Mouse (Mus musculus) heart, embryonic 13.5 days (tissue): ENCODE data around the gene Gm16442. TPM values are rescaled to one million over a fixed set of nuclear protein-coding genes. Genes with fewer than 3 reads are reported as not detected.
"Not testable (repeated sequence)": the region's sequence is repeated elsewhere in the genome, so short reads cannot be mapped to it uniquely, and the experiment has no call there.

Experiments
- ATAC-seq: fragments of 200-750 bp; cut with Nextera tagmentation; 2 replicates; pipeline ENCODE4 v1.8.0; 2017; ENCODE audit warnings: moderate TSS enrichment; ENCODE audit not compliant: insufficient number of reproducible peaks, low FRiP score, low TSS enrichment; ENCODE audit errors: extremely low read depth
- H3K27ac ChIP-seq: fragments of 300-500 bp; sonication (generic); replicated peaks from 2 replicates; pipeline ENCODE4 v1.5.1; 2015; ENCODE audit warnings: moderate library complexity, mild to moderate bottlenecking, inconsistent platforms
- H3K27me3 ChIP-seq: fragments of 300-500 bp; sonication (generic); replicated peaks from 2 replicates; pipeline ENCODE4 v1.6.1; 2015; ENCODE audit warnings: mild to moderate bottlenecking, inconsistent platforms
- H3K36me3 ChIP-seq: fragments of 300-500 bp; sonication (generic); 2 replicates; pipeline ENCODE4 v1.6.1; 2015; ENCODE audit warnings: mild to moderate bottlenecking, inconsistent platforms
- H3K4me1 ChIP-seq: fragments of 300-500 bp; sonication (generic); 2 replicates; pipeline ENCODE4 v1.6.1; 2015; ENCODE audit warnings: inconsistent platforms
- H3K4me2 ChIP-seq: fragments of 300-500 bp; sonication (generic); 2 replicates; pipeline ENCODE4 v1.6.1; 2015; ENCODE audit warnings: inconsistent platforms, mild to moderate bottlenecking, moderate library complexity
- H3K4me3 ChIP-seq: fragments of 300-500 bp; sonication (generic); 2 replicates; pipeline ENCODE4 v1.5.1; 2015; ENCODE audit warnings: moderate library complexity, mild to moderate bottlenecking, inconsistent platforms
- H3K9ac ChIP-seq: fragments of 300-500 bp; sonication (generic); 2 replicates; pipeline ENCODE4 v1.6.1; 2015; ENCODE audit warnings: inconsistent platforms, mild to moderate bottlenecking, moderate library complexity
- H3K9me3 ChIP-seq: fragments of 300-500 bp; sonication (generic); 2 replicates; pipeline ENCODE4 v1.6.1; 2016; ENCODE audit warnings: inconsistent platforms
- WGBS: fragments of 180-500 bp; shearing (Covaris S2); methylation state at CpG from one replicate; pipeline ENCODE4 v1.1.7; 2015; ENCODE audit warnings: mixed read lengths; 5-methylcytosine and 5-hydroxymethylcytosine counted together
- polyA plus RNA-seq: library from polyadenylated mRNA; unstranded; fragments of >200 nt; fragmentation: Nextera tagmentation; extraction: Ambion mirVana; gene quantifications from 2 replicates; pipeline ENCODE4 v1.2.1, GENCODE M21; 2015

The Gm16442 gene
- not detected in 2 replicates for polyA plus RNA-seq

DNA sequence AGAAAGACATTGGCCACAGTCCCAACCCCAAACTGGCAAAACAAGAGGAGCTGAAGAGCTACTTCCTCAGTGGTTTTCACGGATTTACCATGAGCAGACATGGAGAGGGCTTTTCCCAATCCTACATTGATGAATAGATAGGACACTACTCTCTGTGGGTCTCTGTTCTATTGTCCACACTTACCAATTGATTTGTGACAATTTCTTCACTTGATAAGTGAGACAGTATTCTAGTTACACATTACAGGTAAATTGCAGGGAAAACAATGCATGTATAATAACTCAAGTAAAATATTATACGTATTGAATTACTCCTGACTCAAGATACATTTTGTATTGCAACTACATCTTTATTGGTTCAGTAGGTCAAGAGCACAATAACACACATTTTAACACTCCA is at the start of gene Gm16442:
Gene Gm16442 (minus strand): TSS at position 101 of the 400 bp plus-strand sequence.
- ATAC-seq, H3K27ac ChIP-seq, H3K4me3 ChIP-seq, H3K9me3 ChIP-seq, H3K4me1 ChIP-seq, H3K9ac ChIP-seq, H3K4me2 ChIP-seq, H3K36me3 ChIP-seq, H3K27me3 ChIP-seq: not testable (repeated sequence)
- no CpG with 5 or more reads among the region's 2 CpGs for WGBS

DNA sequence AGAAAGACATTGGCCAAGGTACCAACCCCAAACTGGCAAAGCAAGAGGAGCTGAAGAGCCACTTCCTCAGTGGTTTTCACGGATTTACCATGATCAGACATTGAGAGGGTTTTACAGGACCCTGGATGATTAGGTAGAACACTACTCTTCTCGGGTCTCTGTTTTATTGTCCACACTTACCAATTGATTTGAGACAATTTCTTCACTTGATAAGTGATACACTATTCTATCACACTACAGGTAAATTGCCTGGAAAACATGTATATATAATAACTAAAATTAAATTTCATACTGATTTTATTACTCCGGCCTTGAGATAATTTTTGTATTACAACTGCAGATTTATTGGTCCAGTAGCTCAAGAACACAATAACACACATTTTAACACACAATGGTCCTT is 45.9 kb upstream of the Gm16442 start, which contains the start of gene Vmn1r94:
Gene Vmn1r94 (minus strand): TSS at position 101 of the 400 bp plus-strand sequence.
- H3K4me1 ChIP-seq, ATAC-seq, H3K27me3 ChIP-seq, H3K4me2 ChIP-seq, H3K4me3 ChIP-seq, H3K9me3 ChIP-seq, H3K27ac ChIP-seq, H3K9ac ChIP-seq, H3K36me3 ChIP-seq: not testable (repeated sequence)
- WGBS = no CpG with 5 or more reads among the region's 3 CpGs

DNA sequence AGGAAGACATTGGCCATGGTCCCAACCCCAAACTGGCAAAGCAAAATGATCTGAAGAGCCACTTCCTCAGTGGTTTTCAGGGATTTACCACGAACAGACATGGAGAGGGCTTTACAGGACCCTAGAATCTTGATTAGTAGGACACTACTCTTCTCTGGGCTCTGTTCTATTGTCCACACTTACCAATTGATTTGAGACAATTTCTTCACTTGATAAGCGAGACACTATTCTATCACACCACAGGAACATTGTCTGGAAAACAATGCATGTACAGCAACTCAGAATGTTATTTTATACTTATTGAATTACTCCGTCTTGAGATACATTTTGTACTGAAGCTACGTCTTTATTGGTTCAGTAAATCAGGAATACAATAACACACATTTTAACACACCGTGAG is 16.6 kb upstream of the Gm16442 start, which contains the start of gene Vmn1r93:
Gene Vmn1r93 (minus strand): TSS at position 101 of the 400 bp plus-strand sequence.
- H3K4me2 ChIP-seq, H3K9me3 ChIP-seq, H3K27ac ChIP-seq, H3K36me3 ChIP-seq, H3K4me1 ChIP-seq, H3K9ac ChIP-seq, H3K27me3 ChIP-seq, ATAC-seq, H3K4me3 ChIP-seq: not testable (repeated sequence)
- WGBS = no CpG with 5 or more reads among the region's 5 CpGs

DNA sequence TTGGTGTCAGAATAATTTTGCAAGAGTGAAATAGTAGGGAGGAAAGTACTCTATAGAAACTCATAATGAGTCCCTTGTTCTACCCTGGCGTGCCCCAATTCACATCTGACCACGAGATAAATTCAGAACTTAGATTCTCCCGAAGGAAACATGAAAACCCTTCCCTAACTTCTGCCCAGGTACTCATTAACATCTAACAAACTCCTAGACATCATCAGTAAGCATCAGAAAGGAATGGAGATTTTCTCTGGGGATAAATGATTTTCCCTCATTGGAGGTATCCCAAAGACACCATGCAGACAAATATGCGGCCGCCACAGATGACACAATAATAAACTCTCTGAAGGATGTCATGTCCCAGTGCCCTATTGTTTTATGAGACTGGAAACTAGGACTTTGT is 23.0 kb downstream of the Gm16442 start, which contains the start of gene Vmn1r91:
Gene Vmn1r91 (plus strand): TSS at position 301 of the 400 bp plus-strand sequence.
- not testable (repeated sequence) for ATAC-seq, H3K27me3 ChIP-seq, H3K9me3 ChIP-seq, H3K9ac ChIP-seq, H3K36me3 ChIP-seq, H3K4me1 ChIP-seq, H3K4me3 ChIP-seq, H3K27ac ChIP-seq, H3K4me2 ChIP-seq
- 71% methylated on average over 5 of the region's 5 CpGs for WGBS

DNA sequence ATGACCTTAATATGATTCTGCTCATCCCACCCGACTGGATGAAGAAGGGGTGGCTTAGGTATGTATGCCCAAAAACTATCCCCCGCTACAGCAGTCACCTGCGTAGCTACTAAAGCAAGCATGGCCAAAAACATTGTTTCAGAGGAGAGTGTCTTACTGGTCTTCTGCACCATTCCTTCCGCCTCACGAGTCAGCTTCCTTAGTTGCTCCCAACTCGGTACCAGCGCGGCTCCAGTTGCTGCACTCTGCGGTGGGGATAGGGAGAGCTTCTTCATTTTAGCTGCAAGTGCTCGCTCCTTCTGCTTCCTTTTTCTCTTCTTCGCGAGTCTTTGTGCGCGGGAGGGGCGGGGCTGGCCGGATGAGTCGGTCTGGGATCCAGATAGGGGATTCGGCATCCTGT is 44.3 kb downstream of the Gm16442 start:
- H3K4me3 ChIP-seq, ATAC-seq, H3K27ac ChIP-seq, H3K9me3 ChIP-seq, H3K36me3 ChIP-seq, H3K4me2 ChIP-seq, H3K9ac ChIP-seq, H3K4me1 ChIP-seq, H3K27me3 ChIP-seq: not testable (repeated sequence)
- 54% methylated on average over 18 of the region's 18 CpGs for WGBS

Other genes starting within 250 kb of the Gm16442 start
- not detected in 2 replicates for gene Ceacam19, start 234.6 kb downstream of the Gm16442 start, polyA plus RNA-seq
- 15.7 TPM in 2 replicates for gene Pvr, start 201.4 kb downstream of the Gm16442 start, polyA plus RNA-seq
- 1.2 and 1.6 TPM in 2 replicates for gene Igsf23, start 171.8 kb downstream of the Gm16442 start, polyA plus RNA-seq
- not detected in 2 replicates for gene Ceacam20, start 157.2 kb downstream of the Gm16442 start, polyA plus RNA-seq
- gene Nlrp9b, start 131.1 kb downstream of the Gm16442 start, polyA plus RNA-seq = not detected in 2 replicates
- not detected in 2 replicates for gene Vmn1r91, start 22.9 kb downstream of the Gm16442 start, polyA plus RNA-seq
- not detected in 2 replicates for gene Vmn1r93, start 16.5 kb upstream of the Gm16442 start, polyA plus RNA-seq
- not detected in 2 replicates for gene Vmn1r94, start 45.8 kb upstream of the Gm16442 start, polyA plus RNA-seq
- not detected in 2 replicates for gene Vmn1r95, start 71.1 kb upstream of the Gm16442 start, polyA plus RNA-seq
- not detected in 2 replicates for gene Gm6164, start 83.0 kb upstream of the Gm16442 start, polyA plus RNA-seq
- not detected in 2 replicates for gene Gm4498, start 111.2 kb upstream of the Gm16442 start, polyA plus RNA-seq
- gene Gm5890, start 140.3 kb upstream of the Gm16442 start, polyA plus RNA-seq = not detected in 2 replicates
- not detected in 2 replicates for gene Gm4133, start 211.5 kb upstream of the Gm16442 start, polyA plus RNA-seq